Mouse (Mus musculus) frontal cortex, postnatal 36 days (tissue): Measurements from ENCODE around the gene Teddm1a.

Source experiments
- DNase-seq, 2 experiments: peaks; one replicate each; pipeline ENCODE4 v3.0.0; 2022; ENCODE audit warnings: low spot score in 2 of 2

Teddm1a gene

DNA sequence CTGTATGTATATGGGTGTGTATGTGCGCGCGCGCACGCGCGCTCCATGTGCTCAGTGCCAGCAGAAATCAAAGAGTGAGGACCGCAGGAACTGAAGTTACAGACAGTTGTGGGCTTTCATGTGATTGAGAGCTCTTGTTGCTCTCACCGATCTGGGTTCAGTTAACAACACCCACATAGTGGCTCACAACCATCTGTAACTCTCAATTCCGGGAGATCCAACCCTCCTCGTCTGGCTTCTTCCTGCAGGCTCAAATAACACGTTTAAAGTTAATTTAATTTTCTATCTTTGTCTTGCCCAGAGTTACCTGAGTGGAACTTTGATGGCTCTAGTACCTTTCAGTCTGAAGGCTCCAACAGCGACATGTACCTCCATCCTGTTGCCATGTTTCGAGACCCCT, 12.7 kb downstream of the Teddm1a start:
- no peak for DNase-seq

DNA sequence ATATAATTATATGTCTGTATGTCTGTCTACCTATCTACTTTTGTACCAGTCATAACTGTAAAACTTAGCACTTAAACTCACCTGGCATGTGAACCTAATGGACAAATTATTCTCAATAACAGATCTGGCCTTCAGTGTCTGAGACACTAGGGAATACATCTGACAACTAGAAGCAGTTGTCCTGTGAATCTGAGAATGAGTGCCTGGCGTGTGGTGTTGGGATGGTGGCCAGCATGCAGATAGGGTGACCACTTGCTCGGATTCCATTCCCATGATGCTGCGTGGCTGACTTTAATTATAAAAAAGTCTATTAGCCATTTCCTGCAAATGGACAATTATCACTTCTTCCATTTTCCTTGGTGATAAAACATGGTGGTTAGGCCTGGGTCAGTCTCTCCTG, 14.3 kb downstream of the Teddm1a start:
- DNase-seq: no peak

DNA sequence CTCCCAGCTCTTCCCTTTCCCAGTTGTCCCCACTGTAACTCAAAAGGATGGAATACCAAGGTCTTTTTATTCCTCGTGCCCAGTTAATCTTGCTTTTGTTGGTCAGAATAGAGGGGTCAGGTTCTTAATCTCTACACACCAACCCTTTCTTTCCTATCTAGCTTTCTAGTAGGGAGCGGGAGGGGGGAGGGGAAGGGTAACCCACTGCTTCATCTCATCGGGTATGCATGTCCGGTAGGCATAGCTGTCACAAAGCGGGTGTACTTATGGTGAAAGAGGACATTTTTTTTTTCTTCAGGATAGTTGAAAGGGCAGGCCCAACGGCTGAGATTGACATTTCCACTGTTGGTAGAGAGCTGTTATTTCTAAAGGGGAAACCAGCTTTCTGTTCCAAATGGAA, 16.7 kb downstream of the Teddm1a start:
- DNase-seq: no peak

DNA sequence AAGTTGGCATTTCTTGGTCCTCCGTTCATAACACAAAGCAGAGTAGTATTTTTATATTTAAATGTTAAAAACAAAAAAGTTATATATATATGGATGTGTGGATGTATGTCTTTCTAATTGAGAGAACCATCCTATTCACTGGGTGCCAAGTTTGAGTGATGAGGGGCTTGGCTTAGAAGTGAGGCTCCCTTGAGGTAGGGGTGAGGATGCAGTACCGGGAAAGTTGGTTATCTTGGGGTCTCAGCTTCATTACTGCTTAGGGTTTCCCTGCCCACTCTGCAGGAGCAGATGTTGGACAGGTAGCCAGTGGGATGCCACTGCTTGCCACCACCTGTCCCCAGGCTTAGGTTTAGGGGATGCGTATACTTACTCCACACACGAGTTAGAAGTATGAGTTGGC, 17.2 kb downstream of the Teddm1a start:
- no peak for DNase-seq

DNA sequence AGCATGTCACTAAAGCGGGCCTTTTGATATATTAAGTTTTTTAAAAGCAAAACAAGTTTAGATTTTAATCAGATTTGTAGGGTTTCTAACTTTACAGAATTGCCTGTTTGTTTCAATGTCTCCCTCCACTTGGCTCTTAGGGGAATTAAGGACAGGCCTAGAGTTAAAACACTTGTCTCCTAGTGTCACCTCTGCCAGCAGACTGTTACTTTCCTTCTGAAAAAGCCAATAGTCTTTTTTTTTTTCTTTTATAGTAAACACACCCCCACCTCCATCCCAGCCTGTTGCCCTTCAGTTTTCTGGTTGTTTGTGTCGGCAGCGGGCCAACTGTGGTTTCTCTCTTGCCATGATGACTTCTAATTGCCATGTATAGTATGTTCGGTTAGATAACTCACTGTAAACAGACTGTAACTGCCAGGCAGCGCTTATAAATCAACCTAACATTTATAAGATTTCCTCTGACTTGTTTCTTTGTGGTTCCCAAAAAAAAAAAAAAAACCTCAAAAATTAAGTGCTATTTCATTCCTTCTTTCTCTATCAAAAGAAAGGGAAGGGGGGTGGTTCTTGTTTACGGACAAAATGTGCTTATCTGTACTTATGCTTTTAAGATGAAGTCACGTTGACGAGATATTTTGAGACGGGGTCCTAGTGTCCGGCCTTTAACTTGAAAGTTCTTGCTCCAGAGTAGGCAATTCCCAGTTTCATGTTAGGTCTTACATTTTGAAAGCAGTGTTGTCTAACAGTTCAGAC, 17.8 kb downstream of the Teddm1a start:
- no peak for DNase-seq

DNA sequence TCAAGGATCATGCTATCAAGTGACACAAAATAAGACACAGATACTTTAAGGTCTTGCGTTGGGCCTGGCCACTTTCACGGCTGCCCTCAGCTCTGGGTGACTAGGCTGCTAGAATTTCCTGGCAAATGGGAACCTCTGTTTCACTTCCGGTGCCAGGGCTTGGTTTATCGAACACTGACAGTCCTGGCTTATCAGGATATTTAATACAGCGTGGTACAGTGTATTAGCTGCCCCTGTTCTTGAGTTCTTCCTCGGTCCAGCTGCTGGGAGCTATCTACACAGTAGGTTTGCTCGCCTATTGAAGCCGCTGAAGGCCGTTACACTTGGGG, 18.4 kb downstream of the Teddm1a start:
- DNase-seq: no peak

DNA sequence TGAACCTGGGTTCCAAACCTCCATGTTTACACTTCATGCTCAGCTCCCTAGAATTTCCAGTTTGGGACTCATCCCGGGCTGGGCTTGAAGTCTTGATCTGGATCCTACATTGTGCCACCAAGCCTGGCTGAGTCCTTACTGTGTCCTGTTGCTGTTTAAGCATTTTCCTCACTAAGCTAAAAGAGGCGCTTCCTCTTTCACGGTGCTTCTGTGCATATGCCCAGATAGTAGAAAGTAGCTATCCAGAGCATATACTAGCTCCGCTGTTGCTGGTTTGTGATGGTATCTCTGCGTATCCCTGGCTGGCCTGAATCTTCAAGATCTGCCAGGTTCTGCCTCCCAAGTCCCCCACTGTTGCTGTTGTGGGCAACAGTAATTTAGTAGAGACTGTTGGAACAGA, 18.9 kb downstream of the Teddm1a start:
- no peak for DNase-seq

DNA sequence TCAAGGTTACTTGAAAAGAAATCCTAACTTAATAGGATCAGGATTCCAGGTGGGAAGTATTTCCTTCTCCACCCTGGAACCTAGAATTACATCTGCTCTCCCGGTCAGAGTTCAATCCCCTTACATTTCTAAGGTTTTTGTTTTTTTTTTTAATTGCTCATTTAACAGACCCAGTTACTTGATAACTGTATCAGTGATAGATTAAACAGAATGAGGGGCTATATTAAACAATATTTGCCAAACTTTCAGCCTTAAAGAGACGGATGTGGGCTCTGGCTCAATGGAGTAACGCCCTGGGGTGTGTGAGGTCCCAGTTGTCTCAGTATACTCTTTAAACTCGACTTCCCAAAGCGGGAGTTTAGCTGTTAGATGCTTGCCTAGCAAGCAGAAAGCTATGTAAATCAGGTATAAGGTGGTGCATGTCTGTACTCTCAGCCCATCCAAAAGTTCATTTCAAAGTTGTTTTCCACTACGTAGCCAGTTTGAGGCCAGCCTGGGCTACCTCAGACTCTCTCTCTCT, 19.8 kb downstream of the Teddm1a start:
- DNase-seq: no peak

DNA sequence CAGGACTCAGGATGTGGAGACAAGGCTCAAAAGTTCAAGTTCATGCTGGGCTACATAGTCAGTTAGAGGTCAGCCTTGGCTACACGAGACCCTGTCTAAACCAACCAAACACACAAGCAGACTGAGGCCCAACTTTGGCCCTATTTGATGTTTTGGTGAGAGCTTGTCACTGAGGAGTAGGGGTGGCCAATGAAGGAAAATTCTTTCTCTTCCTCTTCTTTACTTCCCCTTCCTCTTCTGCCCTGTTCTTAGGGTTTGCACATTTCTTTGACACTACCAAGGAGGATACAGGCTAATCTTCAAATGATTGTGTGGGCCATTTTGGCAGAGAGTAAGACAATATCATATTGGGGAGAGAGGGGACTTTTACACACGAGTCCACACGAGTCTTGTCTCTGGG, 22.3 kb downstream of the Teddm1a start:
- DNase-seq: no peak

DNA sequence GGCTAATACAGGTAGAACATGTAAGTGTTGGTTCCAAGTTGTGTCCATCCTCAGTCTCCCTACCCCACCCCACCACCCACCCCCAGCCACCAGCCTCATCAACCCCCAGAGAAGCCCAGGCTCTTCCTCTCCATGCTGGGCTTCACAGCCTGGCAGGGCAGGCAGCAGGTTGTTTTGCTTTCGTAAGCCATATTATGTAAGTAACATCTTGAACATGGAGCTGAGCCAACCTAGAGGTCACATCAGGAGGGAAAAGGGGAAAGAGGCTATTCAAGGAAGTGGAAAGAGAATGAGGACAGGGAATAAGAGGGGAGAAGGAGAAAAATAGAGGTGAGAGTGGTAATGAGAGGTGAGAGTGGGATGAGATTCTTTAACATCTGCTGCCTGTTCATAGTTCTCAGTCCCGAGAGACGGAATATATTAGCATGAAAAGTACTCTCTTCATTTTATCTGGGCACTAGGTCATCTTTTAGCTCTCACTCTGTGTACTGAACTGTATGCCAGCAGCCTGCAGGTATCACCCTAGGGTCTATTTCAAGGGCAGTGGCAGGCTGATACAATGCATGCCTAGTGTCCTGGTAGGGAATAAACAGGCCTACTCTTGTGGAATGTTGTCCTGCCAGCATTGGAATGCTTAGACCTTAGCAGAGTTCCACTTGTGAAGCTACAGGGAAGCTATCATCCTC, 27.1 kb downstream of the Teddm1a start:
- no peak for DNase-seq

DNA sequence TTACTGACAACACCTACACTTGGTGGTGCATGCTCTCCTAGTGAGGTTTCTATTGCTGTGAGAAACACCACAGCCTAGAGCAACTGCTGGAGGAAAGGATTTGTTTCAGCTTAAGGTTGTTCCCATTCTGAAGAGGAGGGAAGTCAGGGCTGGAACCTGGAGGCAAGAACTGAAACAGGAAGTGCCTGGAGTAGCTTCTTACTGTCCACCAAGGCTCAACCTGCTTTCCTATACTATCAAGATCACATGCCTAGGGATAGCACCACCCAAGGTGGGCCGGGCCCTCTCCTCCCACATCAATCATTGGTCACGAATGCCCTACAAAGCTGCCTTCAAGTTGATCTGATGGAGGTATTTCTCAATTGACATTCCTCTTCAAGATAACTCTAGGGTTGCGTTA, 30.1 kb downstream of the Teddm1a start:
- no peak for DNase-seq

DNA sequence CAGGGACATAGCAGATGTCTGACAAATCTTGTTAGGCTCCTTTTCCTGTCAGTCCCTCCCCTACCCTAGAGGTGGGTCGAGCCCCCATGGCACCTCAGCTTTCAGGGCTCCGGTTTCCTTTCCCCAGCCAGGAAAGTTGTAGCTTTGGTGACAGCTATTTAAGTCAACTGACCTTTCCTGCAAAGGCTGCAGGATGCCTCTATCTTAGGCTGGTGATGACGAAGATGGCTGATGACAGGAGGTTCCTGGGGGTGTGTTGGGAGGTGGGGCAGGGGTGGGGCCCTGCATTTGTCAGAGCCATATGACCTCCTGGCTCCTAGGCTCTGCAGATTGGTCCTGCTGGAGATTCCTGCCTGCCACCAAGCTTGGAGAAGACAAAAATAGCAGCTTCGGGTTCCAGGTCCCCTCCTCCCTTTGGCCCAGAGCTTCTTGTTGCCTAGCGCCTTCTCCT, 31.1 kb downstream of the Teddm1a start:
- no peak for DNase-seq

DNA sequence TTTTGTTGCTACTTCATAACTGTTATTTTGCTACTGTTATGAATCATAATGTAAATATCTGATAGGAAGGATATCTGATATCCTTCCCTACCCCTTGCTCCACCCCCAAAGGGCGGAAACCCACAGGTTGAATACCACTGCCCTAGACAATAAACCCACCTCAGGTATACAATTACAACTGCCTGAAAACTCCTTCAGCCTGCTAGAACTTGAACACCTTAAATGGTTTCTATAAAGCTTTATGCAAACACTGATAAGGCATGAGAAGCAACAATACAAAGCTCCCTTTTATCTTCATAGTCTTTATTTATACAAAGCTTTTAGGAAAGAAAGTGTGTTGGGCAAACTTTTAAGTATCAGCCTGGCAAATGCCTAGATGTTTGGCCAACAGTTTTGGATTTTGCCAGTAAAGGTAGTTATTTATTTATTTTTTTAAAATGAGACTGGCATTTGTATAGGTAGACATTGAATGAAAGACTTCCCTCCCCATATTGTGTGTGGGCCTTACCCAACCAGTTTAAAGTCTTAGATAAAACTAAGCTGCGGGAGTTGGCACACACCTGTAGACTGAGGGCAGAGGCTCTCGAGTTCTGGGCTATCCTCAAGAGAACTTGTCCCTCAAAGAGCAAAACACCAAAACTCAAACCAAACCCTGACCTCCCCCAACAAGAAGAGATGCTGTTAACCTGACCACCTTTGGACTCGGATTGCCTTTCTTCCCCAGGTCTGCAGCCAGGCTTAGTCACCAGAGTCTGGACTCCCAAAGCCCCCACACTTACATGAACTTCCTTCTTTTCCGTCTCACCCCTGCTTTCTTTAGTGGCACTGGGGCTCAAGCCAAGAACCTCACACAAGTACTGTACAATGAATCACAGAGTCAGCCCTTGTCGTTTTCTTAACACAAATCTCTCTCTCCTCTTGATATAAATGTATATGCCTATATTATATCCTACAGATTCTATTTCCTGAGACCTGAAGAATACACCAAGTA, 33.1 kb downstream of the Teddm1a start:
- DNase-seq: no peak

DNA sequence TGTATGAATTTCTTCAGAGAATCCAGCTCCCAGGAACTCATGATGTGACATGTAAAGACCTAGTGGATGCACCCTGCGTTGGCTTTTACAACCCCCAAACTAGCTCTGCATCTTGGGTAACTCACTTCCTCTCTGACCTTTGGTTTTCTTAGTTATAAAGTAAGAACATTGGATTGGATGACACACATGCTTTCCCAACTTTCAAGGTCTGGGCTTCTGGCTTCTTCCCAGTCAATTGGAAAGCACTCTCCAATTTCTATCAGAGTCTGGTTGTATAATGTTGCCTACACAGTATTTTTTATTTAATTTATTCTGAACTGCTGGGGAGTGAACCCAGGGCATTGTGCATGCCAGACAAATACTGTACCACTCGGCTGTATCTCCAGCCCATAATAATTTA, 38.9 kb downstream of the Teddm1a start:
- DNase-seq: no peak

DNA sequence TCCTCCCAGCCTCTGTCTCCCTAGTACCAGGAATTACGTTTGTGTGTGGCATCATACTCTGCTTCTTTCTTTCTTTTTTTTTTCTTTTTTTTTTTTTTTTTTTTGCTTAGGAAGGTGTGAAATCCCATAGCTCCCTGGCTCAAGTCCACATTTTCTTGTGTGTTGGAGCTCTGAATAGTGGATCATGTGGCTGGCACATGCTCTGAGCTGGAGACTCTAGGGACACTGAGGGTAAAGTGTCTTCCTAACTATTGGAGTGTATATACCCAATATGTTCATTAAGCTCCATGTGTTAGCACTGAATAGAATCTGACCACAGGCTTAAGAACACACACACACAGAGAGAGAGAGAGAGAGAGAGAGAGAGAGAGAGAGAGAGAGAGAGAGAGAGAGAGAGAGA, 42.2 kb downstream of the Teddm1a start:
- DNase-seq: no peak

DNA sequence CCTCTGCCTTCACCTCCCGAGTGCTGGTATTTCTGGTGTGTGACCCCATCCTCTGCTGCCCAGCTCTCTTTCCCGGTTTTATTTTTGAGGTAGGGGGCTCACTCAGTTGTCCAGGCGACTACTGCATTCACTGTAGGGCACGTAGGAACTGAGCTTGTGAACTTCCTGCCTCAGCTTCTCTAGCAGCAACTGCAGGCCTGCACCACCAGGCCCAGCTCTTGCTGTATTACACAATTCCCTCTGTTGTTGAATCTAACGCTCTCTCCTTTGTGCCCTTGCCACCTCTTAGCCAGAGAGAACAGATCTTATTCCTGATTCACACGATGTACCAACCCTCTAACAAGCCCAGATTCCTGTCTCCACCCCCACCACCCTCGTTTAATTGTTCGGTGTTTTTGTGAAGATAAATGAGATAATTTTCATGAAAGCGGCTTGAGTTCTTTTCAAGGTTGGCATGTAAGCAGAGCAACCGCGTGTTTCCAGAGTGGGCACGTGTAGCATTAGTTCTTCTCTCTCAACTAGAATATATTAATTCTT, 44.4 kb downstream of the Teddm1a start:
- DNase-seq: no peak

DNA sequence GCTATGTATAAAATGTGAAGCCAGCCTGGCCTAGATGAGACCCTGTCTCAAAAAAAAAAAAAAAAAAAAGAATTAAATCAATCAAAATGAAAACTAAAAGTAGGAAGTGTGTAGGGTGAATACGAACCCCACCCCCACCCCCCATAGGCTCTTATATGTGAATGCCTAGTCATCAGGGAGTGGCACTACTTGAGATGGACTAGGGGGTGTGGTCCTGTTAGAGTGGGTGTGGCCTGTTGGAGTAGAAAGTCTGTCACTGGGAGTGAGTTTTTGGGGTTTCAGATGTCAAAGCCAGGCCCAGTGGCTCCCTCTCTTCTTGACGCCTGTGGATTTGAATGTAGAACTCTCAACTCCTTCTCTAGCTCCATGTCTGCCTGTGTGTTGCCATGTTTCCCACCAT, 45.5 kb downstream of the Teddm1a start:
- no peak for DNase-seq

DNA sequence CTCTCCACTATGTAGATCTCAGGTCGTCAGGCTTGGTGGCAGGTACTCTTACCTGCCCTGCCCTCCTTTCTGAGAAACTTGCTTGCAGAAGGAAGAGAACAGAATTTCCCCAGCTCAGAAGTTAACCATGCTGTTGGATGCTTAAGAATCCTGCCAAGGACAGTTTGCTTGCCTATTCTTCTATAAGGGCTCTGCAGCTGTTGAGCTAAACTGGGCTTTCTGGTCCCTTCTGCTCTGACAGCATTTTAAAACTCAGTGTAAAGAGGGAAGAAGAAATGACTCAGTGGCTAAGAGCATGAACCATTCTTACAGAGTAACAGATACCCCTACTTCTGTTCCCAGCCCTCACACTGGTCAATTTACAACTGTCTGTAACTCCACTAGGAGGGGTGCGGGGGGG, 49.4 kb downstream of the Teddm1a start:
- DNase-seq: peak in 1 of 2 experiments; percentile 51
